Mouse (Mus musculus): ENCODE measurements at regions not wholly inside any gene's neighbourhood (a gene's known extent, or its start where the extent isn't known, plus 50 kb on each side); places are given as distances from the start of the nearest gene placed in this dataset.
A peak's percentile ranks its signal among the peaks of the same experiment; 100 is the strongest.

- no peaks in the 10 kb centered on the region for H3K27me3 ChIP-seq (ENCODE audit: poor library complexity, severe bottlenecking)
- DNase-seq (ENCODE audit: extremely low spot score, low spot score) = no peak
- 92% methylated on average over 1 of the region's 1 CpGs for WGBS
- no peak overlapping the region for H3K4me3 ChIP-seq
- H3K36me3 ChIP-seq (replicated peaks) = no peaks in the 10 kb centered on the region
- H3K4me1 ChIP-seq = no peaks in the 10 kb centered on the region
- H3K9me3 ChIP-seq = no peaks in the 10 kb centered on the region
- H3K27ac ChIP-seq = no peak overlapping the region
Measured at GRCm38 (mm10) chr12:58743800-58744199, 268.0 kb downstream of the Sec23a start.

DNA sequence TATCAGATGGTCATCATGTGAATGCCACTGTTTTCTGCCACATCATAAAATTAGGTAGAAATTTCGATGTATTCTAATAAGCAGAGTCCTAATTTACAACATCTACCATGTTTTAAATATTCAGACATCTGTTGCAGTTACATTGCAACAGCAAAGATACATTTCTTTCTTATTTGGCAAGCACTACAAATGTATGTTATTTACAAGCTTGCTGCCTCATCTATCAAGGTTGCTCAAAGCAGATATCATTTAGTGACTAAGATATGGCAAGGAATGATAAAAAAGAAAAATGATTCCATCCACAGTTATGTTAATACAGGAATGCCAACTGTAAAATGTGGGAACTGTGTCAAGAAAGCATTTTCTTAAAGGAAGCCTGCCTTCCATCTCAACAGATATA, 283.7 kb downstream of the Sec23a start:
- whole genome bisulfite sequencing = 73% methylated on average over 1 of the region's 1 CpGs
- Histone ChIP-seq H3K9me3 (no peaks in the 10 kb centered on the region), H3K27me3 (ENCODE audit: poor library complexity, severe bottlenecking) (no peaks in the 10 kb centered on the region), H3K4me1 (no peaks in the 10 kb centered on the region), H3K27ac (no peak overlapping the region), H3K4me3 (no peak overlapping the region), H3K36me3 (replicated peaks) (no peaks in the 10 kb centered on the region)
- DNase-seq (ENCODE audit: extremely low spot score, low spot score) = no peak

- Histone ChIP-seq H3K27me3 (ENCODE audit: poor library complexity, severe bottlenecking) (no peaks in the 10 kb centered on the region), H3K4me1 (no peaks in the 10 kb centered on the region), H3K4me3 (no peak overlapping the region), H3K36me3 (replicated peaks) (no peaks in the 10 kb centered on the region), H3K9me3 (no peaks in the 10 kb centered on the region), H3K27ac (no peak overlapping the region)
- 92% methylated on average over 2 of the region's 2 CpGs for WGBS
- no peak for DNase-seq (ENCODE audit: extremely low spot score, low spot score)
Measured at GRCm38 (mm10) chr12:58727547-58727946, 284.3 kb downstream of the Sec23a start.

- Histone ChIP-seq H3K9me3 (no peaks in the 10 kb centered on the region), H3K36me3 (replicated peaks) (no peaks in the 10 kb centered on the region), H3K27me3 (ENCODE audit: poor library complexity, severe bottlenecking) (no peaks in the 10 kb centered on the region), H3K4me3 (no peak overlapping the region), H3K27ac (no peak overlapping the region), H3K4me1 (no peaks in the 10 kb centered on the region)
- 96% methylated on average over 6 of the region's 6 CpGs for WGBS
- DNase-seq (ENCODE audit: extremely low spot score, low spot score) = no peak
Measured at GRCm38 (mm10) chr12:58717908-58718307, 293.9 kb downstream of the Sec23a start.

- Histone ChIP-seq H3K9me3 (no peaks in the 10 kb centered on the region), H3K4me1 (no peaks in the 10 kb centered on the region), H3K36me3 (replicated peaks) (no peaks in the 10 kb centered on the region), H3K27me3 (ENCODE audit: poor library complexity, severe bottlenecking) (no peaks in the 10 kb centered on the region), H3K27ac (no peak overlapping the region), H3K4me3 (no peak overlapping the region)
- DNase-seq (ENCODE audit: extremely low spot score, low spot score) = no peak
- WGBS = 92% methylated on average over 1 of the region's 1 CpGs
Measured at GRCm38 (mm10) chr12:58714207-58714606, 297.6 kb downstream of the Sec23a start.

GRCm38 (mm10) chr12:58695680-58696079, 316.1 kb downstream of the Sec23a start:
- Histone ChIP-seq H3K4me3 (no peak overlapping the region), H3K9me3 (no peaks in the 10 kb centered on the region)
- 91% methylated on average over 5 of the region's 5 CpGs for WGBS

GRCm38 (mm10) chr12:58669914-58670635, 341.7 kb downstream of the Sec23a start:
- no peak overlapping the region for H3K27ac ChIP-seq
- WGBS = 75% methylated on average over 3 of the region's 3 CpGs
- H3K9me3 ChIP-seq = no peaks in the 10 kb centered on the region

More at GRCm38 (mm10) chr12:58695680-58696079, 316.1 kb downstream of the Sec23a start:
- Histone ChIP-seq H3K4me1 (no peaks in the 10 kb centered on the region), H3K36me3 (replicated peaks) (no peaks in the 10 kb centered on the region), H3K27me3 (ENCODE audit: poor library complexity, severe bottlenecking) (no peaks in the 10 kb centered on the region), H3K27ac (no peak overlapping the region)
- no peak for DNase-seq (ENCODE audit: extremely low spot score, low spot score)

DNA sequence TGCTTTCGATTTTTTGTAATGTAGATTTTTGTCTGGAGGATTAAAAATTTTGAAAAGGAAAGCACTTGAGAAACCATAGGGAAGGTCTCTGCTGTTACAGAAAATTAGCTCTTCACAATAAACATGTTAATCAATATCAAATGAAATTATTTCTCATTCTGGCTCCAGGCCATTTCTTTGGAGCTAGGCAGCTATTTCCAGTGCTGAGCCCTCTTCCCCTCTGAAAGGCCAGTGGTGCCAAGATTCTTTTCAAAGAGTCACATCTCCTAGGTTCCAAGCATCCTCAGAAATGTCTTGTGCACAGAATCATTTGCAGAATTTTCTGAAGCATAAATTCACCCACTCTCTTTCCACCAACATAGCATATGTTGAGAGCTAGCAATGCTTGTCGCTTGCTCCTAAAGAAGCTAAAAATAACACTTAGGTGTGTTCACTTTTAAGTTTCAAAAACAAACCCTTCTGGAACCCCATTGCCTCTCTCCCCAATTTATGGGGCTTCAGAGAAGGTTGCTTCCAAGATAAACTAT, 357.2 kb downstream of the Sec23a start:
- WGBS = 94% methylated on average over 2 of the region's 2 CpGs
- Histone ChIP-seq H3K27me3 (ENCODE audit: poor library complexity, severe bottlenecking) (no peaks in the 10 kb centered on the region), H3K4me1 (peaks cover 9% of the 10 kb centered on the region), H3K36me3 (replicated peaks) (no peaks in the 10 kb centered on the region), H3K9me3 (no peaks in the 10 kb centered on the region), H3K27ac (no peak overlapping the region), H3K4me3 (no peak overlapping the region)
- no peak for DNase-seq (ENCODE audit: extremely low spot score, low spot score)

More at GRCm38 (mm10) chr12:58669914-58670635, 341.7 kb downstream of the Sec23a start:
- DNase-seq (ENCODE audit: extremely low spot score, low spot score) = no peak
- no peaks in the 10 kb centered on the region for H3K27me3 ChIP-seq (ENCODE audit: poor library complexity, severe bottlenecking)
- H3K36me3 ChIP-seq (replicated peaks) = no peaks in the 10 kb centered on the region
- no peak overlapping the region for H3K4me3 ChIP-seq
- no peaks in the 10 kb centered on the region for H3K4me1 ChIP-seq

DNA sequence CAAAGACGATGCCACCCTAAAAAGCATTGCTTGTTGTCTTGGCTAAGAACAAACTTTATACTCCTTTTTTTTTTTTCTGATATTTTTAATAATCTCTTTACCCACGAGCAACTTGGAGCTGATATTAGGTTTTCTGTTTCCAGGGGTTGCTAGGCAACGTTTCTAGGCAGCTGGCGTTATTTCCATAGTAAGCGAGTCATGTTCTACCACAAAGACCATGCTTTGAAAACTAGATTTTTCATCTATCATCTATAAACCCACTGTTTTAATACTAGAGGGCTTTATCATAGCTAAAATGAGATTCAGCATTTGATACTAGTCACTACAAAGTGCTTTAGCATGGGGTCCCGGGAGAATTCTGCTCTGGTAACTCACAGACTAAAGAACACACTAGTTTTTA, 358.1 kb downstream of the Sec23a start:
- no peak overlapping the region for H3K4me3 ChIP-seq
- no peaks in the 10 kb centered on the region for H3K36me3 ChIP-seq (replicated peaks)
- 93% methylated on average over 6 of the region's 6 CpGs for WGBS
- no peaks in the 10 kb centered on the region for H3K27me3 ChIP-seq (ENCODE audit: poor library complexity, severe bottlenecking)
- DNase-seq (ENCODE audit: extremely low spot score, low spot score) = no peak
- peaks cover 9% of the 10 kb centered on the region for H3K4me1 ChIP-seq
- H3K27ac ChIP-seq = no peak overlapping the region
- H3K9me3 ChIP-seq = no peaks in the 10 kb centered on the region

GRCm38 (mm10) chr12:58653222-58653621, 358.6 kb downstream of the Sec23a start:
- Histone ChIP-seq H3K4me1 (peaks cover 13% of the 10 kb centered on the region), H3K36me3 (replicated peaks) (no peaks in the 10 kb centered on the region), H3K4me3 (no peak overlapping the region), H3K27ac (peak overlapping the region; percentile 25), H3K9me3 (no peaks in the 10 kb centered on the region), H3K27me3 (ENCODE audit: poor library complexity, severe bottlenecking) (no peaks in the 10 kb centered on the region)
- 69% methylated on average over 6 of the region's 6 CpGs for WGBS
- peak; percentile 17 for DNase-seq (ENCODE audit: extremely low spot score, low spot score)

DNA sequence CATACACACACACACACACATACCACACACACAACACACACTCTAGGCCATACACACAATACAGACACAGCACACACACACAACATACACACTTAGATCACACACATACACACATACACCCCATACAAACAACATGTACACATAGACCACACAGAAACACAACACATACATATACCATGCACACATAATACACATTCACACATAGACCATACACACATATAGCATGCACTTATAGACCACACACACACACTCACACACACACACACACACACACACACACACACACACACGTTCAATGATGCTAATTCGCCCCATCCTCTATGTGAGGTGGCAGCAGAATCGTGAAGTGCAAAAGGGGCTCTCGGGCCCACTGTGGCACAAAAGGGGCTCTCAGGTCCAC, 359.1 kb downstream of the Sec23a start:
- Histone ChIP-seq H3K27me3 (ENCODE audit: poor library complexity, severe bottlenecking) (no peaks in the 10 kb centered on the region), H3K36me3 (replicated peaks) (no peaks in the 10 kb centered on the region), H3K4me1 (peaks cover 13% of the 10 kb centered on the region), H3K9me3 (no peaks in the 10 kb centered on the region), H3K27ac (no peak overlapping the region), H3K4me3 (no peak overlapping the region)
- WGBS = 94% methylated on average over 4 of the region's 4 CpGs
- DNase-seq (ENCODE audit: extremely low spot score, low spot score) = no peak

- Histone ChIP-seq H3K4me3 (no peak overlapping the region), H3K9me3 (no peaks in the 10 kb centered on the region), H3K36me3 (replicated peaks) (no peaks in the 10 kb centered on the region), H3K4me1 (peaks cover 6% of the 10 kb centered on the region), H3K27ac (no peak overlapping the region), H3K27me3 (ENCODE audit: poor library complexity, severe bottlenecking) (no peaks in the 10 kb centered on the region)
- DNase-seq (ENCODE audit: extremely low spot score, low spot score) = no peak
- WGBS = 68% methylated on average over 4 of the region's 4 CpGs
Measured at GRCm38 (mm10) chr12:58648322-58648721, 363.5 kb downstream of the Sec23a start.

GRCm38 (mm10) chr12:58643843-58644242, 368.0 kb downstream of the Sec23a start:
- Histone ChIP-seq H3K27ac (no peak overlapping the region), H3K27me3 (ENCODE audit: poor library complexity, severe bottlenecking) (no peaks in the 10 kb centered on the region), H3K4me1 (peaks cover 6% of the 10 kb centered on the region; the same call in 1 of the 2 replicates), H3K4me3 (no peak overlapping the region), H3K36me3 (replicated peaks) (no peaks in the 10 kb centered on the region), H3K9me3 (no peaks in the 10 kb centered on the region)
- 70% methylated on average over 3 of the region's 3 CpGs for WGBS
- no peak for DNase-seq (ENCODE audit: extremely low spot score, low spot score)
